Mouse (Mus musculus) layer of hippocampus, adult 9-10 months (tissue): Measurements from ENCODE around the gene Pias3.
"Not testable (repeated sequence)": the region's sequence is repeated elsewhere in the genome, so short reads cannot be mapped to it uniquely, and the experiment has no call there.

Experiments used
- DNase-seq: peaks from one replicate; pipeline ENCODE4 v3.0.0; 2022; ENCODE audit warnings: low spot score

The Pias3 gene

DNA sequence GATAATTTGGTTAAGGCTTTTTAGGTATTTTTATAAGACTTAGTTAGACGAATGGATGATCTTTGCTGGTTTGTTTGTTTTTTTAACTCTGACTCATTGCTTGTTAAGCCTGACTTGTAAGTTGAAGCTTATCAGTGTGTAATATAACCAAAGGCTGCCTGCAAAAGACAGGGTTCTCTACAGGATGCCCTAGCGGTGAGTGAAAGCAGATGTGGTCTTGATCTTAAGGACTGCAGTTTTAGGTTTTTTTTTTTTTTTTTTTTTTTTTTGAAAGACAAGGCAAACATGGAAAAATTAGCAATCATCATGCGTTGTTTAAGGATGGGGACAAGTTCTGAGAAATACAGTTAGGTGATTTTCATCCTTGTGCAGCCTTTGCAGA is 33.2 kb downstream of the Pias3 start:
- no peak for DNase-seq

DNA sequence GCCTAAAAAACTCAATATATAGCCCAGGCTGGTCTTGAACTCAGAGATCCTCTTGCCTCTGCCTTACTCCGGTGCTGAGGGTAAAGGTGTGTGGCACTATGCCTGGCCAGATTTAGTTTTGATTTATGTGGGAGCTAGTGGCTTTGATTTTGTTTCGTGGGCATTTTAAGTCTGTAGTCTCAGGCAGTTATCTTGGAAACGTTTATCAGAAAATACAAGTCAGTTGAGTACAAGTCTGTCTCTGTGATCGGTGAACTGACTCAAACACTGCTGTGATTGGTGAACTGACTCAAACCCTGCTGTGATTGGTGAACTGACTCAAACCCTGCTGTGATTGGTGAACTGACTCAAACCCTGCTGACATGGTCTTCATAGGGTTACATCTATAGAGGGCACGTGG is 34.6 kb downstream of the Pias3 start:
- no peak for DNase-seq

DNA sequence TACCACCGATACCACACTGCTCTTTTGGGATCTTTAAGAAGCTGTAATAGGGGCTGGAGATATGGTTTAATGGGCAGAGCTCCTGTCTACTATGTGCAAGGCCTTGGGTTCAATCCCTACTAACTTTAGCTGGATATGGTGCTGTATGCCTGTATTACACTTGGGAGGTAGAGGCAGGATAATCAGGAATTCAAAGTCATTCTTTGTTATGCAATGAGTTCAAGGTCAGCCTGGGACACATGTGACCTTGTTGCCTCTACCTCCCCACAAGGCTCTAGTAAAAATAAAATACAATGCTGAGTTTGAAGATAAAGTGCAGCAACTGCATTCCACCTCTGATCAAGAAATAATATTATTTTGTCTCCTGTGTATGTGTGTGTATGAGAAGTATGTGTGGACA is 37.8 kb downstream of the Pias3 start:
- DNase-seq = no peak

DNA sequence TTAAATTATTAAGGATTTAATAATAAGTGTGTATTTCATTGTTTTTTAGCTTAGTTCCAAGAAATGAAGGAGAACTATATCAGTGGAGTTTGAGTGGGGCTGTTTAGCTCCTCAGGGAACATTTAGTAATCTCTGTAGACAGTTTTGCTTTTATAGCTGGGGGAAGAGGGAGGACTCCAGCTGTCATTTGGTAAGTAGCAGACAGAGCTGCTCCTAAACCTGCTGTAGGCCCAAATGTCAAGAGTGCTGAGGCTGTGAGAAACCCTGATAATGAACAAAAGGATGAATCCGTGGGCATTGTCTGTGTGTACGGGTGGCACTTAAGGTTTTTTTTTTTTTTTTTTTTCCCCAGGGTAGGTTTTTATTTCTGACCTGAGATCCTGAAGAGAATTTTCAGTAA is 39.0 kb downstream of the Pias3 start:
- no peak for DNase-seq

DNA sequence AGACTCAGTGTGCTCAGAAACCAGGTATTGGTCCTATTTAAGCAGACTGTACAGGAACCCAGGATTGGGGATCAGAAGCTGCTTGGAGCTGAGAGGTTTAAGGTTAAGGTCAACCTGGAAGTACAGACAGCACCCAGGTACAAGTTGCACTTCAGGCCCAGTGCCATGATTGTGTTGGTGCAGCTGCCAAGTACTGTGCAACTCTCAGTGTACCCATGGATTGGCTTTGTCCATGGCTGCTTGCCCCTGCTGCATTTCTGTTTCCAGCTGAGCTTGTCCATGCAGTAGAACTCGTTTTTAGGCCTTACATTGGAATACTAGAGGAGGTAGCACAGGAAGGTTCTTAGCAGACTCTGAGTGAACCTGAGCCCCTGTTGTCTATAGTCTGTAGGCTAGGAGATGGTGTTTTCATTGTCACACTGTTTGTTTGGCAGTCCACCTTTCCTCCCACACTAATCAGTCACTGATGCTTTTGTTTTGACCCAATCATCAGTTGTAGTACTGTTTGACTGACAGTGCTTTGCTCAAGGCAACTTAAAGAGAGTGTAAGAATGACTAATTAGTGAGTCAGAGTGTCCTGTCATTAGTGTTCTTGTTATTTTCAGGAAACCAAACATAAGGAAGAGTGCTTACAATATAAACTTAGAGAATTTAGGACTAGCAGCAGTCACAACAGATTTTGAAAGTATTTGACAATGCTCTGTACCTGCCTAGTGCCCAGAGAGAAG is 41.0 kb downstream of the Pias3 start:
- DNase-seq = no peak

DNA sequence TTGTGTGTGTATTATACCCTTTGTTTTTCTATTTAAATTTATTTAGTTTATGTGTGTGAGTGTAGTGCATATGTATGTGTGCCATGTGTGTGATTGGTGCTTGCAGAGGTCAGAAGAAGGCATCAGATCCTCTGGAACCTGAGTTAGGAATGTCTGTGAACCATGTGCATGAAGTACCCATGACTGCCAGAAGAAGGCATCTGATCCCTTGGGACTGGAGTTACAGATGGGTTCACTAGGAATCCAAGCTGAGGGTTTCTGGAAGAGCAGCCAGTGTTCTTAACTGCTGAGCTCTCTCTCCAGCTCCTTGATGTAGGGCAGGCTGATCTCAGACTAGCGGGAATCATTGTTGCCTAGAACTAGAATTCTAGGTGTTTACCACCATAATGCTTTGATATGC is 41.8 kb downstream of the Pias3 start:
- DNase-seq = no peak

DNA sequence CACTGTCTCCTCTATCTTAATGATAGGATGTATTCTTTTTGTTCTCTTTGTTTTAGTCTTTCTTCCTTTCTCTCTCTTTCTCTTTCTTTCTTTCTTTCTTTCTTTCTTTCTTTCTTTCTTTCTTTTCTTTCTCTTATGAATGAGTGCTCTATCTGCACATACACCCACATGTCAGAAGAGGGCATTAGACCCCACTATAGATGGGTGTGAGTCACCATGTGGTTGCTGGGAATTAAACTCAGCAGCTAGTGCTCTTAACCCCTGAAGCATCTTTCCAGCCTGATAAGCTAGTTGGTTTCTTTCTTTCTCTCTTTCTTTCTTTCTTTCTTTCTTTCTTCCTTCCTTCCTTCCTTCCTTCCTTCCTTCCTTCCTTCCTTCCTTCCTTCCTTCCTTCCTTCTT is 44.1 kb downstream of the Pias3 start:
- not testable (repeated sequence) for DNase-seq

DNA sequence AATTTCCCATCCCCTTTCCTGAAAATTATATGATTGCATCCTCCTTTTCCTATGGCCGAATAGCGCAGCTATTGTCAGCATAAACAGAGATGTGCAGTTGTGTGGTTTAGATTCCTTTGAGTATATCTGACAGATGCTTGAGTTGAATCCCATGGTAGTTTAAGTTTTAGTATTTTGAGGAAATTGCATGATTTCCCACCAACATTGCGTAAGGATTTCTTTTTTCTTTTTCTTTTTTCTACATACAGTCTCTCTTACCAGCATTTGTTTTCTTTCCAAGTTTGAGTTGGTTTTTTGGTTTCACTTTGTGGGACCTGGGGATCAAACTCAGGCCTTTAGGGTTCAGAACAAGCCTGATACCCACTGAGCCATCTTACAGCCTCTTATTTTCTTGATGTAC is 48.2 kb downstream of the Pias3 start:
- no peak for DNase-seq

DNA sequence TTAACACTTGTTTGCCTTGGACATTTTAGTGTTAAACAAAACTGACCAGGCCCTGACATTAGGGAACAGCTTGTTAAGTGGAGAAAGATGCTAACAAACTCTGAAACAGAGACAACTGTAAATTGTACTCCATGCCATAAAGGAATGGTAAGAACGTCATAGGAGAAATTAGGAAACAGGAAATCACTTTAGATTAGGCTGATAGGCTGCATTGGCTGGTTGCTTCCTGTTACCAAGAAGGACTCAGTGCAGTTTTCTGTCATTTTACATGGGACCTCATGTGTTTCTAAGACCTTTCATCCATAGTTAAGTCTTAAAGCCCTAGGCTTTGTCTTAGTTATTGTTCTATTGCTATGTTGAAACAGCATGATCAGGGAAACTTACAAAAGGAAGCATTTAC is 50.6 kb downstream of the Pias3 start:
- no peak for DNase-seq
